Mouse (Mus musculus) gastrocnemius, adult 8-10 months (tissue): ENCODE data around the gene Lrch1. TPM values are rescaled to one million over a fixed set of nuclear protein-coding genes. Genes with fewer than 3 reads are reported as not detected.

Experiments
- DNase-seq, 2 experiments: peaks; one replicate each; pipeline ENCODE4 v3.0.0; 2022; ENCODE audit warnings: low spot score in 2 of 2
- total RNA-seq, 4 experiments: library from RNA; stranded (reverse); gene quantifications; 2 replicates each; pipeline ENCODE4 v1.2.4; 2022

The Lrch1 gene
- total RNA-seq, 4 experiments from 2014 or later = 1.8 to 3.1 (median 2.5) TPM

DNA sequence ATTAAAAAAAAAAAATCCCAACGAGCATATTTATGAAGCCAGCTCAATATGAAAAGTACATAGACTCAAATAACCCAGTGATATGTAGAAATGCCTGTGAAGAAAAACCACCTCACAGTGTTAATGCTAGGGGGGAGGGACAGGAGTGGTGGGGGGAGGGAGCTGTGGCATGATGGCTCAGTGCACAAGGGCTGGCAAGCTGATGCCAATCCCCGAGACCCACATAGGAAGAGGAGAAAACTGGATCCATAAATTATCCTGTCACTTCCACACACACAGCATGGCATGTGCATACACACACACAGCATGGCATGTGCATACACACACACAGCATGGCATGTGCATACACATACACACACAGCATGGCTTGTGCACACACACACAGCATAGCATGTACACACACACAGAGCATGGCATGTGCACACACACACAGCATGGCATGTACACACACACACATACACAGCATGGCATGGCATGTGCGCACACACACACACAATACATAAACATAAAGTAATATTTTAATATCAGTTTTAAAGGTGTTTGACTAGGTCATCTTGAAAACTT, 54.5 kb downstream of the Lrch1 start:
- no peak for DNase-seq

DNA sequence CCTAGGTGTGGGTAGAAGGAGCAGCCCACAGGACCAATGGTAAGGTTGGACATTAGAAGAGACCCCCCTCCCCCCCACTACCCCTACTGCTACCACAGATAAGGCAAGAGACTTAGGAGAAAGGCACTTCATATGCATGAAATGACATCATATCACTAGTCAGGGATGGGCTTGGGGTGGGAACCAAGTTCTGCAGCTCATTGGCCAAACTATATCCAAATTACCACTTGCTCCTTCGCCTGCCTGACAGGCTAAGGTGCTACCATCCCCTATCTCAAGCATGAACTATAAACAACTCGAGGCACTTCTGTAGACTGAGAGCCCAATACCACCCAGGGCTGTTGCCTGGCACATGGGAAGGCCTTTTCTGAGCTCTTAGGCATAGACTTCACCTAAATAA, 58.4 kb downstream of the Lrch1 start:
- DNase-seq = no peak

DNA sequence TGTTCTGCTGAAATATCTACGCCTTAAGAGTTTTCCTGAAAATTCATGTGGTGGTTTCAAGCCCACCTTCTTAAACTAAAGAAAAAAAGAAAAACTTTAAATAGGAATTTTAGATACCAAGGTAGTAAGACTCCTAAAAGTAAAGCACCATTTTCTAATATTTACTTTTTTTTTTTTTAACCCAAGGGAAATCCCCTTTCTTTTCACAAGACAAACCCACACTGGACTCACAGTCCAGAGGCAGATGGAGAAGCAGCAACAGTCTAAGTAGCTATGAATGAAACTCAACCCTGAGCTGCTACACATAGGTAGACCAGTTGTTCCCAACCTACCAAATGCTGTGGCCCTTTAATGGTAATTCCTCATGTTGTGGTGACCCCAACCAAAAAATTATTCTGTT, 59.6 kb downstream of the Lrch1 start:
- no peak for DNase-seq

DNA sequence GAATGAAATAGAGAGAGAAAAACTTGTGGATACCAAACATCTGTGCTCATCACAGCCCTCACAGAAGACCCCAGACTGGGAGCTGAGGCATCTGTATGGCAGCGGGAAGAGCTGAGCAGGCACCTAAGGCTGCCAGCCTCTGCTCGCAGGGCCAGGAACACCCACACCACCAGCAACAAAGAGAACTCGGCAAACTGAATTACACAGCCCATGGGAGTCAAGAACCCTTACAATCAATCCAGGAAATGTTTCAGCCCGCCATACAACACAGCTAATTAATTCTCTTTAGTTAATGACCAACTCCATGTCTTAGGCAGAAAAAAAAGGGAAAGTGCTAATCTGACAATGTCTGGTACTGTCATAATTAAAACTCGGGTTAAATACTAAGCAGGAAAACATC, 61.2 kb downstream of the Lrch1 start:
- DNase-seq = no peak

DNA sequence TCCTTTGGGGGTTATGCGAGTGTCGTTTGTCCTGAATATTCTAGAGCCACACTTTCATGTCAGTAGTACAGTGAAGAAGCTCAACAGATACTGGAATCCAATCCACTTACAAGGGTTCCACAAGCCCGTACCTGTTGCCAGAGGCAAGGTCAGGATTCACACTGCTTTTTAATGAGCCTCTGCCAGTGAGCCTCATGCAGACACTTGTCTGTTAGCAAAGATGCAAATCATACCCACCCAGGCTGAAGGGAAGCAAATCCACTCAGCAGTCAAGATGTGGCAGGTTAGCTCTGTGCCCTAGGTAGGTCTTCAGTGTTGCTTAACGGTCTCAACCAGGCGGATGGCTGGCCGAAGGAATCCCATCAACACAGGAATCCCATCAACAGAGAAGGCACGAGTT, 62.8 kb downstream of the Lrch1 start:
- no peak for DNase-seq

DNA sequence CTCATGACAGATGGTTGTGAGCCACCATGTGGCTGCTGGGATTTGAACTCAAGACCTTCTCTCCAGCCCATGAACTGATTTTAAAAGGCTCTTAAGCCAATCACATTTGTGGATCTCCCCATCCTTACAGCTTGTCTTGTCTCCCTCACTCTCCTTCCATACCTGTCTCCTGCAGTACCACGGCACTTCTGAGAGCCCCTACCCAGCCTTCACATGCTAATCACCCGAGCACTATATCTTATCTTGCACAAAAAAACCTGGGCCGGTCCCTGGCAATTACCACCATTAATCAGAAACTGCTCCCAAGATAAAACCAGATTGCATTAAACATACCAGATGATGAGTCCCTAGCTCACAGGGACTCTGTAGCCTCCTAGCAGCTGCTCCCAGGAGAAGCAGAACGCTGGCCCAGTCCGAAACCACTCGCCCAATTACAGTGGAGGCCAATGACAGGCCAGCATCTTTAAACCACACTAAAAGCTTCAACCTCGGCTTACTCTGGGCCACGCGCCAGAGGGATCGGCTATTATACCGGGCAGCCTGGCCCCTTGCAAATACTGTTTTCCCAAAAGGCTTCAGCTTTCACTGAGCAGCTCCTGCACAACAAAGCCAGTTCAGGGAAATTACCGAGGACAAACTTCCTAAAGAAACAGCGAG, 63.5 kb downstream of the Lrch1 start:
- peak in 1 of 2 experiments; percentile 59 for DNase-seq

DNA sequence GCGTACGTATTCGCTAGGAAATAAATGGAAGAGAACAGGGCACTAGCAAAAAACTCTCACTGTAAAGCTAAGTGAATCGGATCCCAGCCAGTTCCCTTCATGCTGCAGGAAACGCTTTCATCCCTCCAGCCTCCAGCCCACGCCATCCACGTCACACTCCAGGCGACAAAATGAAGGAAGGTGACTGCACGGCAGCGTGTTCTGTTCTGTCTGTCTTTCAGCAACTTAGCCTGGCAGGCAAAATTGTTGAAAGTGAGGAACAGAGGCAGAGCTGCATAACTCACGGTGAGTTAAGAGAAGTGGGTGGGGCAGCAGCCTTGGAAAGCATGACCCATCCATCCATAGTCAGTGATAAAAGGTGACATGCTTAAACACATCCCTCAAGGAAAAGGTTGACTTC, 64.5 kb downstream of the Lrch1 start:
- no peak for DNase-seq

DNA sequence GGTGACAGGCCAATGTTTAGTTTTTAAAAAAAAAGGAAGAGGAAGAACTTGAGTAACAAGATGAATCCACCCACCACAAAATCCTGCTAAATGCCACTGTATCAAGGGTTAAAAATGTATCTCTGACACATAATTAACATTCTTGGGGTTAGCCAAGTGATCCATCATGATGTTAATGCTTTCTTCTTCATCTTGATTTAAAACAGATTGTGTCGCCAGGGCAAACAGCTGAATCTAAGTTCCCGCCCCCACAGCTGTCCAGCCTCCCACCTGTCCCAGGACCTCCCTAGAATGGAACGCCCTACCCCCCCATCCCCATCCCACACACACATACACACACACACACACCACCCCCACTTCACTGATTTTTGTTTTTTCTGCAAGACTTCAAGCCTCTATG, 64.9 kb downstream of the Lrch1 start:
- no peak for DNase-seq

DNA sequence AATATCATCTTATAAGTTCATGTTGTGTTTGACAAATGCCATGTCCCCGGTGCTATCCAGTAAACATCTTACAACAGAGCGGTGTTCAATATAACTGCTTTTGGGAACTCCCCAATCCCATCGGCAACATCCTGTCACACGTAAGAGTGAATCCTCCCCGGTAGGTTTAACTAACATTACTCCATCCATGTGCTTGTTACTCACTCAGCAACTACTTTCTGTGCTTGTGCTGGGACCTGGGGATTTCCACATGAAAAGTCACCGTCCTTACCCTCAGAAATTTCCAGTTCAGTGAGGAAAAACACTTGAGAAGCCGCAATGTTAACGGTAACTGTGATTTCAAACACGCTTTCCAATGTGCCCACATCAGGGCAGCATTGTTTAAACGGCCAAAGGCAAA, 66.8 kb downstream of the Lrch1 start:
- no peak for DNase-seq

DNA sequence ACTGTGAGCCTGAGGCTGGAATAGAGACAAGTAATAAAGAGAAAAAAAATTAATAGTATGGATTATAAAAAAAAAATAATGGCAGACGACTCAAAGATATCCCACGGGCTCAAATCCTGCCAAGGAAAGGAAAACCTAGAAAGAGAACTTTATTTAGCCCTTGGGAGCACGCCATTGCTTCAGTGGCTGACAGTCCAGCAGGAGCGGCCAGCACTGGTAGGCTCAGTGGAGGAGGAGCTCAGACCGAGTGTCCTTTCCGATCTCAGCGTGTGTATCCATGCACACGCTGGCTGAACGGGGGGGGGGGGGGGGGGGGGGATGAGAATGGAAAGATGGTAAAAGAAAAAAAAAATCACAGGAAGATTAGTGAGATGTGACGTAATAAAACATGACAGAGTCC, 68.2 kb downstream of the Lrch1 start:
- DNase-seq = no peak

DNA sequence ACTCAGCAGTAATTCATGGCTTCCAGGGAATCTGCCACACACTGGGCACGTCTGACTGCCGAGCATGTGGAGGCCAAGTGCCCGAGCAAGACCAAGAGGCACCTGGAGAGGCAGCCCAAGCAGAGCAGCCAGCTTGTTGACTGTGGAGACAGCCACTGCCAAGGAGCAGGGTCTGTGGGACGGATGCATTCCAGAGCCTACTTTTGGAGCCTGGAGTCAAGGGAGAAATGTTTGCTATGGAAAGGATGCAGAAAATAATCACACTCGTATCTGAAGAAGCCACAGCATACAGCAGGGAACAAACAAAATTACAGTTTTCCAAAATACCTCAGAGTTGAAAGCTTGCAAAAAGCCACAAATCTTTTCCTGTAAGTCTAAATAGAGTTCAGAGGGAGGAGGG, 70.4 kb downstream of the Lrch1 start:
- DNase-seq = no peak

DNA sequence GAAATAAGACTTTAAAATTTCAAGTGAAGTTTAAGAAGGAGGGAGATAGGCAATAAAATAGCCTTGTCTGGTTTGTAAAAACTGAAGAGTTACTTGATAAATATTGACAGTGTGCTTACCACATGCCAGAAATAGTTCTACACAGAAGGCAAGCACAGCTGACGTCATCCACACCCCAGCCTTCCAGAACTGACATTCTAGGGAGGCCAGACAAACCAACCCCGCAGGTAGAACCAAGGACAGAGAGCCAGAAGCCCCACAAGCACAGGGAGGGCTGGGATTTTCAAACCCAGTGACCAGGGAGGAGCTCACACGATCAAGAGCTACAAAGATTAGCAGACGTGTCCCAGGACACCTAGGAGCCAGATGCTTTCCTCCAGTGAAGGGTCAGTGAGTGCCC, 76.5 kb downstream of the Lrch1 start:
- DNase-seq = no peak

DNA sequence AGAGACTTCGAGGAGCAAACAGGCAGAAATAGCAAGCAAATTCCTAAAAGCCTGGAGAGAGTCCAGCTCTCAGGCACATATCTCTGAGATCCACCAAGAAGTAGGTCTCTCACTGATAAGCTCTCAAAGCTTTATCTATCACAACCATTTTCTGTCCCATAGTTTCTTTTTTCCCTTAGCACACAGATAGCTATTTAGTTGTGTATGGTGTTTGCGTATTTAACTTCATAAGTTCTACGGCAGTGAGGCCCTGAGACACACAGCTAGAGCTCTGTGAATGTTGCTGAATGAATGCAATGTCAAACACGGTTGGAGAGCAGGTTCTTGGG, 78.8 kb downstream of the Lrch1 start:
- no peak for DNase-seq

DNA sequence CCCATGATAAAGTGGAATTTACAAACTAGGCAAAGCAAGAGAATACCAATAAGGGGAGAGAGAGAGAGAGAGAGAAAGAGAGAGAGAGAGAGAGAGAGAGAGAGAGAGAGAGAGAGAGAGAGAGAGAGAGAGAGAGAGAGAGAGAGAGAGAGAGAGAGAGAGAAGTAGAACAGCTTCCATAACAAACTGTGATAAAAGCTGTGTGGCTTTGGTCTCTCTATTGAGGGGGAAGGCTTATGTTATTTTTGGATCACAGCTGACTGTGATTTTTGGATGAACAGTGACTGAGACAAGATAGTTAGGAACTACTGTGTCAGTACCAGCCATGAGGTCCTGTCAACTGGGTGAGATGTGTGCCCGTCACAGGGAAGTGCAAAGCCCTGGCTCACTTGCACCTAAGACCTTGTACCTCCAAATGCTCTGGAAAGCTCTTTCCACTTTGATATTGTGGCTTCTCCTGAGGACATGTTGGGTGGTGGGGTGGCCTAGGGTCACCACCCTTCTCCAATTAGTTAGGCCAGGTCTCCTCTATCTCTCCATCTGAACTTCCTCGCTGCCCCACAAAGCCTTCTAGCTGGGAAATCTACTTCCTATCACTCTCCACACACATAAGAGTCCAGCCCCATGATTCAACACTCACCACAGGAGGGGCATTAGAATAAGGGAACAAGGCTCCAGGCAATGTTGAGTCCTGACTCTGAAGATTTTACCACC, 79.3 kb downstream of the Lrch1 start:
- DNase-seq = no peak

DNA sequence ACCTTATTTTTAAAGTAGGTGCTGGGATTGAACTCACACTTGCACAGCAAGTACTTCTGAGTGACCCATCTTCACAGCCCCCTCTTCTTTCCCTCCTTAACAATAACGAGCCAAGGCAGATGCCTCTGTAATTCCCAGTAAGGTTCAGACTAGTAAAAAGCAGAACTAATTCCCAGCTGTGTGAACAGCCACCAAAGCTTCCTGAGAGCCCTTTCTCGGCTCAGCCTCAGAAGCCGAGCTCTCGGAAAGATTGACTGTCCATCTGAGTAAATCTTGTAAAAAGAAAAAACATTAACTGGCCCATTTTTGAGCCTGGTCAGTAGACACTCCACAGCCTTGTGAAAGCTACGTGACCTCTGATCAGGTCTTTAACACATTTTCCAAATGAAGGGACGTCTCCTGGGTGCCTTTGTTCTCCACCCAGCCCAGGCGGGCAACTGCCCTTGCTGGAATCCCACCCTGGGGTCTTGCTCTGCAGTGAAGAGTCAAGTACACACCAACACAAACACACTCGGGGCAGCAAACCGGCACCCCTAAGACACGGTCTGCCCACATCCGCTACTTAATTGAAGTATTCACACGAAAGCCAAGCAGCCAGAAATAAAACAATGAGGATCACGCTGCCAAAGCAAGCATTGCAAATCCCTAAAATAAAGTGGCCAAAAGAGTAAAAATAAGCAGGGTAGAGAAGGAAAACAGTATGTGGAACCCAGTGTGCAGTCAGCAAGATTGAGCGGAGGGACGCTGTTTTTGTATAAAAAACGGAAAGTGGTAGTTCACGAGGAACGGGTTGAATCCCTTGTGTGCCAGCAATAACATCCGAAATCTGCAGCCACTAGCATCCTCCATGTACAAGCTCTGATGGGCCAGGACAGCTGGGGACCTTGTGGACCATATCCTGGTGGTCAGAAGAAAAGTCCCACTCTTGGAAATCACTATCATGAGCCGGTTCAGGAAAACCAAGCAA, 80.3 kb downstream of the Lrch1 start:
- DNase-seq = no peak

DNA sequence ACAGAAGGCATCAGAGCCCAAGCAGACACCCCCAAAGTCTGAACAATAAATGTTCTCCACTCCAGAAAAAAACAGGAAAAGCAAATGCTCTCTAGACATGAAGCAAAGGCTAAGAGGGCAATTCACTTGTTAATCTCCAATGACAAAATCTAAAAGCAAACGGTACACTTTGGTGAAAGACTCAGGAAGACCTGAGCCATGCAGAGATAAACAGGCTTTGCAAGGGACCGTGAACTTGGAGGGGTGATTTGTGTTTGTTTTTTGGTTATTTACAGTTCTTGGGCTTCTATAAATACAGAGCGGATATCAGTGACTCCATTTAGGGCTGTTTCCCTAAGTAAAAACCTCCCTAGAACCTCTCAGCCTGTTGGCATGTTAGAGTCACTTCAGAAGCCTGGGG, 81.9 kb downstream of the Lrch1 start:
- DNase-seq = no peak

DNA sequence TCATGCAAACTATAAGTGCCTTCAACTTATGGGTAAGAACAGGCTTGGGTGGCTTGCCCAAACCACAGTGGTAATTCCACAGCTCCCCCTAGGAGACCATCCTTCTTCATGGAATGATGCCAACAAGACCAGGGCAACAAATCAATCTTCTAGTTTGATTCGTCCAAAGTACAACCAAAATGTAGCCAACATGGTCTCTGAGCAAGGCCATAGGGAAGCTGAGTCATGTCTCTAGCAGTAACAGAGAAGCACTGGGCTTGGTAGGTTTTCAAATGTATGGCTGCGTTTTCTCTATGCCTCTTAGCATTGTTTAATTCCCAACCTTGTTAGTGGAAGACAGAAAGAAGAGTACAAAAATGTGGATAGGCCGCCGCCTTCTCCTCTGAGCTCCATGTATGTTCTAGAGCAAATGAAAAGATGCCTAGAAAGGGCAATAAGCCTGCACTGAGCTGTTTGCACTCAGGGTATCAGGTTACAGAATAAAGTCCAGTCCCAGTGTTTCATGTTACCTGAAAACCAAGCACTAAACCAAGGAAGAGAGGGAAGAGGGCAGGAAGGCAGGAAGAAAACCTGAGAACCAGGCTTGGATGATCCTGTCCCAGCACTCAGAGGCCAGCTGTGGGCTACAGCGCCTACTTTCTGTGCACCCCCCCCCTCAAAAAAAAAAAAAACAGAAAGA, 82.7 kb downstream of the Lrch1 start:
- DNase-seq = no peak

DNA sequence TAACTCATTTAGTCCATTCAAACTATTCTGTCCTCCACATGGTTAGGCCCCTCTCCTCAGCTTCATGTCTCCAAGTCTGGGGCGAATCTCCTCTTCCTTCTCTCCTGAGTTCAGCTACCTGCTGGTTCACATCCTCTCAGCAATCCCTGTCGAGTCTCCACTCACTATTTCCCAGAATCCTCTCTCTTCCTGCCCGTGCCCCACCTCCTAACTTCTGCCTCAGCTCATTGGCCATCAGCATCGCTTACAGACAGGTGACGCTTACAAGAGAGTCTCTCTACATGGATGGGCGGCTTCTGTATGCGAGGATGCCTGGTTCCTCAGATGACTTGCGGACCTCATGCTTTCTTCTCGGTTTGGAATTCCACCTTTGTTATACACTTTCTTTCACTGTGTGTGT, 86.2 kb downstream of the Lrch1 start:
- DNase-seq = no peak

DNA sequence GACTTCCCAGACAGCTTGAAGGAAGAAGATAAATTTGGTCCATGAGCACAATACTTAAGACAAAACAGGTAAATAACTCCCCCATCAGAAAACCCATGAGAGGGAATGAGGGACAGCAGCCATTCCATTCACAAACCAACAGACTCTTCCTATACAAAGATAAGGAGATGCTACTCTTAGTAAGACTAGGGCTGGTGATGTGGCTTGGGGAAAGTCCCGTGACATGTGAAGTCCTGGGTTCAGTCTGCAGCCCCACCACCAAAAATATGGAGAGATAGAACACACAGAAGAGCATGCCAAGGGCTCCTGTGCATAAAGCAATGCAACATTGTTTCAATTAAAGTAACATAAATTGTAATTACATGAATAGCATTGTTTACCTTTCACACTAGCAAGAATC, 88.5 kb downstream of the Lrch1 start:
- no peak for DNase-seq

DNA sequence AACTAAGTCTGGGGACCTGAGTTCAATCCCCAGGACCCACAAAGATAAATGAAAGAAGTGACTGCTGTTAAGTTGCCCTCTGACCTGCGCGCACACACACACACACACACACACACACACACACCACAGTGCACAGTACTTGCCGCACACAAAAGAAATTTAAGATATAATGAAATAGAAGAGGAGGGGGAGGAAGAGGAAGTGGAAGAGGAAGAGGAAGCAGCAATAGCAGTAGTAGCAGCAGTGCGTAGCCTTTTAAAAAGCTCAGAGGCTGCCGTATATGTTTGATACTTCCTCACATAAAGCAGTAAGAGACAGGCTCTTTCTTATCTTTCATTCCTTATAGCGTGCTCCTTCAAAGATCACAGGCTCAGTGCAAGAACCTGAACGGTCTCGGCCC, 92.2 kb downstream of the Lrch1 start:
- DNase-seq = no peak

DNA sequence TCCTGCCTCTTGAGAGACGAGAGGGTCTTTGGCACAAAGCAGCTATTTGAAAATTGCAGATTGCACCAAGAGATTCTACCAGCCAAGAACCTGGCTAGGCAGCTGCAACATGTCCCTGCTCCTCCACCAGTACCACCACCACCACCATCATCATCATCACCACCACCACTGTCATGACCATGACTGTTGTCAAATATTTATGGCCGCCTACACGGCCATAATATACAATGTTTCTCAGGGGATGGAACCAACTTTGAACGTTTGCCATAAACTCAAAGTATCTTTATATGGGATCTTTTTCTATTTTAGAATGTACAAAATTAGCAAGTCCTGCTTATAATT, 93.9 kb downstream of the Lrch1 start:
- DNase-seq = no peak
